ENCODE assay signal across 8 mouse cellular contexts in the genomic region with DNA sequence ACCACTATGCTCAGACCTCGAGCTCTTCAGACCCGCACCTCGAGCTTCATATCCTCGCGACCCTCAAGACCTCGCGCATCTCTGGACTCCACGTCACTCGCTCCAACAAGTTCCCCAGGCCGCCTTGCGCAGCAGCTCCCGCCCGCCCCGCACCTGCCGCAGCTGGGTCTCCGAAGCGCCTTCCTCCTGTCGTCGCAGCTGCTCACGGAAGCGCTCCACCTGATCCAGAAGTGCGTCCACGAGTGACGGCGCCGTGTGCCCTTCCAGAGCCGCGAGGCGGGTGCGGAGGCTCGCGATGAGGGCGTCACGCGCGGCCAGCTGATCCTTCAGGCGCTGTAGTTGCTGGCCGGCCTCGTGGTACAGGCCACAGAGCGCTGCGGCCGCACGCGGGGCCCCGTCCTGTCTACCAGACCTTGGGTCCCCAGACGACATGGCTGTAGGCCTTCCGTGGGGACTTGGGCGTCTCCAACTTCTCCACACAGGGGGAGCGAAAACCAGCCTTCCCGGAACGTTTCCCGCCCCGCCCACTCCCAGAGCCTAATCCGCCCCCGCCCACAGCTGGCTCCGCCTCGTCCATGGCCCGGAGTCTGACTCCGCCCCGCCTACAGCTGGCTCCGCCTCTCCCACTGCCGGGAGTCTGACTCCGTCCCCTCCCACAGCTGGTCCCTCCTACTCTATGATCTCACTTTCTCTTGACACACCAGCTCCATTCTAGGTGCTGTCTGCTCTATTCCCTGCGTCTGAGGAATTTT. TPM values are rescaled to one million over a fixed set of nuclear protein-coding genes. Genes with fewer than 3 reads are reported as not detected.
DNase-seq lines count a peak whose midpoint lies in the region; ATAC-seq lines count a peak whose summit lies in the region.

Gene Tnip2, minus strand, starts transcription at position 526 of the 752 bp plus-strand sequence.

- peak; percentile 93 for ATAC-seq in common myeloid progenitor, adult 5-6 weeks (replicated peaks; ENCODE audit: low read depth, poor library complexity, severe bottlenecking)

- H3K27me3 ChIP-seq in megakaryocyte, embryonic 14.5 days (replicated peaks), result no peaks in the 10 kb centered on the region

- H3K36me3 ChIP-seq in megakaryocyte, embryonic 14.5 days (replicated peaks; ENCODE audit: low read length), result peaks cover 13% of the 10 kb centered on the region

- H3K4me3 ChIP-seq in megakaryocyte, embryonic 14.5 days (replicated peaks), result peak within 1 kb of the TSS; percentile 99

- H3K4me1 ChIP-seq in megakaryocyte, embryonic 14.5 days, result peaks cover 71% of the 10 kb centered on the region

- peaks cover 3% of the 10 kb centered on the region; the same call in 1 of the 2 replicates for H3K9me3 ChIP-seq in megakaryocyte, embryonic 14.5 days

- DNase-seq in ZHBTc4 (ENCODE audit: low read depth, low spot score), result peak; percentile 97
- DNase-seq in gastrocnemius, adult 8-10 months (ENCODE audit: low spot score in 2 of 2), result peak; percentile 95 to 97
- DNase-seq in hindlimb bud, embryonic 11.5 days (ENCODE audit: extremely low spot score, low read depth, low spot score), result peak; percentile 67
- DNase-seq in left cerebral cortex, adult 8-10 months (ENCODE audit: low spot score in 2 of 2), result peak; percentile 76 to 94
- DNase-seq in right cerebral cortex, postnatal 10 days (ENCODE audit: low spot score in 2 of 2), result peak; percentile 94 to 95
- DNase-seq in urinary bladder, postnatal 25 days (ENCODE audit: low spot score), result peak; percentile 95

RNA-seq across cellular contexts. Expression of gene Tnip2, which starts in this region (rescaled TPM):
- 20.0 and 29.2 TPM in 2 replicates for total RNA-seq in common myeloid progenitor, adult 5-6 weeks (2017)
- 1 to 10 TPM; 1.7 to 4.0 (median 2.6) TPM for total RNA-seq in gastrocnemius, adult 8-10 months (2022)
- total RNA-seq in left cerebral cortex, adult 8-10 months (2022), result 10 to 100 TPM; 15.4 to 24.0 (median 20.9) TPM
- polyA plus RNA-seq in megakaryocyte, embryonic 14.5 days (2012; ENCODE audit: insufficient read depth, low replicate concordance), result 2.0 and 7.5 TPM in 2 replicates

Comparison
In these comparisons a context has a peak if more than half of its experiments do, and no peak if none do; other contexts are left out.
1. Peak in every context shown above with its lines: DNase-seq, ATAC-seq and H3K4me3 ChIP-seq.